Mouse (Mus musculus) heart, embryonic 15.5 days (tissue): ENCODE data around the gene H2al2a. TPM values are rescaled to one million over a fixed set of nuclear protein-coding genes. Genes with fewer than 3 reads are reported as not detected.

Experiments used
- ATAC-seq: fragments of 200-750 bp; cut with Nextera tagmentation; replicated peaks from 2 replicates; pipeline ENCODE4 v1.8.0; 2017; ENCODE audit warnings: low read depth, moderate TSS enrichment; ENCODE audit not compliant: insufficient number of reproducible peaks, insufficient read depth, low FRiP score
- H3K27ac ChIP-seq: fragments of 300-500 bp; sonication (generic); 2 replicates; pipeline ENCODE4 v1.5.1; 2015; ENCODE audit warnings: mild to moderate bottlenecking, inconsistent platforms
- H3K27me3 ChIP-seq: fragments of 300-500 bp; sonication (generic); 2 replicates; pipeline ENCODE4 v1.6.1; 2015; ENCODE audit warnings: inconsistent platforms
- H3K36me3 ChIP-seq: fragments of 300-500 bp; sonication (generic); 2 replicates; pipeline ENCODE4 v1.6.1; 2015; ENCODE audit warnings: mild to moderate bottlenecking, inconsistent platforms
- H3K4me1 ChIP-seq: fragments of 300-500 bp; sonication (generic); replicated peaks from 2 replicates; pipeline ENCODE4 v1.6.1; 2015; ENCODE audit warnings: inconsistent platforms
- H3K4me2 ChIP-seq: fragments of 300-500 bp; sonication (generic); 2 replicates; pipeline ENCODE4 v1.6.1; 2015; ENCODE audit warnings: inconsistent platforms, mild to moderate bottlenecking, moderate library complexity
- H3K4me3 ChIP-seq: fragments of 300-500 bp; sonication (generic); 2 replicates; pipeline ENCODE4 v1.5.1; 2015; ENCODE audit warnings: mild to moderate bottlenecking, inconsistent platforms
- H3K9ac ChIP-seq: fragments of 300-500 bp; sonication (generic); 2 replicates; pipeline ENCODE4 v1.6.1; 2015; ENCODE audit warnings: mild to moderate bottlenecking, inconsistent platforms
- H3K9me3 ChIP-seq: fragments of 300-500 bp; sonication (generic); replicated peaks from 2 replicates; pipeline ENCODE4 v1.6.1; 2016; ENCODE audit warnings: inconsistent platforms
- WGBS: fragments of 180-500 bp; shearing (Covaris S2); methylation state at CpG from one replicate; pipeline ENCODE4 v1.1.7; 2015; ENCODE audit warnings: mixed read lengths; 5-methylcytosine and 5-hydroxymethylcytosine counted together
- polyA plus RNA-seq: library from polyadenylated mRNA; unstranded; fragments of >200 nt; fragmentation: Nextera tagmentation; extraction: Ambion mirVana; gene quantifications from 2 replicates; pipeline ENCODE4 v1.2.1, GENCODE M21; 2015

The H2al2a gene
- polyA plus RNA-seq, 1 experiment from 2014 or later, result not detected

GRCm38 (mm10) chr2:18026116-18026947 lies 29.6 kb upstream of the H2al2a start:
- peaks cover 23% of the 10 kb centered on the region for H3K4me1 ChIP-seq
- peak overlapping the region; percentile 99 for H3K27ac ChIP-seq
- H3K27me3 ChIP-seq, result no peaks in the 10 kb centered on the region
- no peak for ATAC-seq
- H3K9me3 ChIP-seq, result no peaks in the 10 kb centered on the region
- WGBS, result under 1% methylated on average over 44 of the region's 44 CpGs
- H3K4me2 ChIP-seq, result peak overlapping the region; percentile 98
- no peaks in the 10 kb centered on the region for H3K36me3 ChIP-seq
- H3K4me3 ChIP-seq, result peak overlapping the region; percentile 70
- peak overlapping the region; percentile 84 for H3K9ac ChIP-seq

GRCm38 (mm10) chr2:18025781-18026115 lies 29.0 kb upstream of the H2al2a start:
- ATAC-seq, result no peak
- H3K27me3 ChIP-seq, result no peaks in the 10 kb centered on the region
- H3K27ac ChIP-seq, result peak overlapping the region; percentile 99
- peak overlapping the region; percentile 98 for H3K4me2 ChIP-seq
- 1% methylated on average over 14 of the region's 14 CpGs for WGBS
- H3K36me3 ChIP-seq, result no peaks in the 10 kb centered on the region
- peaks cover 19% of the 10 kb centered on the region for H3K4me1 ChIP-seq
- H3K4me3 ChIP-seq, result peak overlapping the region; percentile 70
- no peaks in the 10 kb centered on the region for H3K9me3 ChIP-seq
- peak overlapping the region; percentile 84 for H3K9ac ChIP-seq

GRCm38 (mm10) chr2:18025116-18025515 lies 28.4 kb upstream of the H2al2a start:
- H3K4me1 ChIP-seq, result peaks cover 16% of the 10 kb centered on the region
- no peaks in the 10 kb centered on the region for H3K27me3 ChIP-seq
- peak overlapping the region; percentile 98 for H3K4me2 ChIP-seq
- no peaks in the 10 kb centered on the region for H3K9me3 ChIP-seq
- no peak overlapping the region for H3K4me3 ChIP-seq
- H3K9ac ChIP-seq, result no peak overlapping the region
- WGBS, result 74% methylated on average over 5 of the region's 5 CpGs
- no peak for ATAC-seq
- no peak overlapping the region for H3K27ac ChIP-seq
- no peaks in the 10 kb centered on the region for H3K36me3 ChIP-seq

- Histone ChIP-seq H3K9ac (no peak overlapping the region), H3K9me3 (no peaks in the 10 kb centered on the region), H3K4me2 (no peak overlapping the region), H3K27me3 (no peaks in the 10 kb centered on the region), H3K36me3 (no peaks in the 10 kb centered on the region), H3K27ac (no peak overlapping the region), H3K4me3 (no peak overlapping the region), H3K4me1 (peaks cover 13% of the 10 kb centered on the region)
- WGBS, result 70% methylated on average over 1 of the region's 1 CpGs
- no peak for ATAC-seq
These were observed 26.1 kb upstream of the H2al2a start for GRCm38 (mm10) chr2:18022886-18023285.

GRCm38 (mm10) chr2:18019122-18019521 lies 22.4 kb upstream of the H2al2a start:
- Histone ChIP-seq H3K9ac (no peak overlapping the region), H3K4me1 (no peaks in the 10 kb centered on the region), H3K27me3 (no peaks in the 10 kb centered on the region), H3K9me3 (no peaks in the 10 kb centered on the region), H3K4me2 (no peak overlapping the region), H3K36me3 (no peaks in the 10 kb centered on the region), H3K4me3 (no peak overlapping the region), H3K27ac (no peak overlapping the region)
- no peak for ATAC-seq
- 73% methylated on average over 1 of the region's 1 CpGs for WGBS

- H3K36me3 ChIP-seq, result no peaks in the 10 kb centered on the region
- H3K4me1 ChIP-seq, result no peaks in the 10 kb centered on the region
- H3K4me2 ChIP-seq, result no peak overlapping the region
- H3K4me3 ChIP-seq, result no peak overlapping the region
- 94% methylated on average over 6 of the region's 6 CpGs for WGBS
- ATAC-seq, result no peak
- H3K27ac ChIP-seq, result no peak overlapping the region
- H3K27me3 ChIP-seq, result no peaks in the 10 kb centered on the region
- no peaks in the 10 kb centered on the region for H3K9me3 ChIP-seq
- H3K9ac ChIP-seq, result no peak overlapping the region
These were observed 20.6 kb upstream of the H2al2a start for GRCm38 (mm10) chr2:18017321-18017720.

GRCm38 (mm10) chr2:18016639-18017038 lies 19.9 kb upstream of the H2al2a start:
- no peak for ATAC-seq
- Histone ChIP-seq H3K27me3 (no peaks in the 10 kb centered on the region), H3K4me1 (no peaks in the 10 kb centered on the region), H3K4me3 (no peak overlapping the region), H3K36me3 (no peaks in the 10 kb centered on the region), H3K9me3 (no peaks in the 10 kb centered on the region), H3K9ac (no peak overlapping the region), H3K4me2 (no peak overlapping the region), H3K27ac (no peak overlapping the region)
- 93% methylated on average over 1 of the region's 1 CpGs for WGBS

- Histone ChIP-seq H3K4me3 (no peak overlapping the region), H3K27me3 (no peaks in the 10 kb centered on the region), H3K9ac (no peak overlapping the region), H3K9me3 (no peaks in the 10 kb centered on the region), H3K4me2 (no peak overlapping the region), H3K4me1 (no peaks in the 10 kb centered on the region), H3K36me3 (no peaks in the 10 kb centered on the region), H3K27ac (no peak overlapping the region)
- 62% methylated on average over 3 of the region's 3 CpGs for WGBS
- no peak for ATAC-seq
These were observed 18.8 kb upstream of the H2al2a start for GRCm38 (mm10) chr2:18015581-18015980.

GRCm38 (mm10) chr2:18012866-18013265 lies 16.1 kb upstream of the H2al2a start:
- no peak overlapping the region for H3K4me3 ChIP-seq
- H3K9me3 ChIP-seq, result no peaks in the 10 kb centered on the region
- no peak overlapping the region for H3K9ac ChIP-seq
- H3K4me1 ChIP-seq, result no peaks in the 10 kb centered on the region
- no peaks in the 10 kb centered on the region for H3K36me3 ChIP-seq
- no peak for ATAC-seq
- H3K27me3 ChIP-seq, result no peaks in the 10 kb centered on the region
- 55% methylated on average over 3 of the region's 3 CpGs for WGBS
- H3K27ac ChIP-seq, result no peak overlapping the region
- no peak overlapping the region for H3K4me2 ChIP-seq

GRCm38 (mm10) chr2:18011226-18011625 lies 14.5 kb upstream of the H2al2a start:
- H3K4me1 ChIP-seq, result no peaks in the 10 kb centered on the region

GRCm38 (mm10) chr2:18005137-18005536 lies 8.4 kb upstream of the H2al2a start:
- no peaks in the 10 kb centered on the region for H3K27me3 ChIP-seq
- no peak overlapping the region for H3K4me2 ChIP-seq
- H3K4me1 ChIP-seq, result 0 out of 2 replicates have a peak, but pooled peaks cover 3% of the 10 kb centered on the region
- no peak overlapping the region for H3K27ac ChIP-seq
- H3K4me3 ChIP-seq, result no peak overlapping the region
- H3K9ac ChIP-seq, result no peak overlapping the region
- H3K9me3 ChIP-seq, result no peaks in the 10 kb centered on the region
- H3K36me3 ChIP-seq, result no peaks in the 10 kb centered on the region
- no peak for ATAC-seq
- 26% methylated on average over 8 of the region's 8 CpGs for WGBS

More at GRCm38 (mm10) chr2:18011226-18011625, 14.5 kb upstream of the H2al2a start:
- Histone ChIP-seq H3K27ac (no peak overlapping the region), H3K27me3 (no peaks in the 10 kb centered on the region), H3K9me3 (no peaks in the 10 kb centered on the region), H3K9ac (no peak overlapping the region), H3K36me3 (no peaks in the 10 kb centered on the region), H3K4me2 (no peak overlapping the region), H3K4me3 (no peak overlapping the region)
- ATAC-seq, result no peak
- 76% methylated on average over 6 of the region's 6 CpGs for WGBS

- Histone ChIP-seq H3K4me2 (no peak overlapping the region), H3K4me3 (no peak overlapping the region), H3K9me3 (no peaks in the 10 kb centered on the region), H3K9ac (no peak overlapping the region), H3K4me1 (0 out of 2 replicates have a peak, but pooled peaks cover 3% of the 10 kb centered on the region), H3K27ac (no peak overlapping the region), H3K36me3 (no peaks in the 10 kb centered on the region), H3K27me3 (no peaks in the 10 kb centered on the region)
- no peak for ATAC-seq
- 70% methylated on average over 4 of the region's 4 CpGs for WGBS
These were observed 7.5 kb upstream of the H2al2a start for GRCm38 (mm10) chr2:18004286-18004685.
